Mouse (Mus musculus): ENCODE measurements around the gene Rapgef1. TPM values are rescaled to one million over a fixed set of nuclear protein-coding genes. Genes with fewer than 3 reads are reported as not detected.
A peak's percentile ranks its signal among the peaks of the same experiment; 100 is the strongest.

The Rapgef1 gene
- polyA plus RNA-seq, 2 experiments: 20.8 to 51.1 TPM

DNA sequence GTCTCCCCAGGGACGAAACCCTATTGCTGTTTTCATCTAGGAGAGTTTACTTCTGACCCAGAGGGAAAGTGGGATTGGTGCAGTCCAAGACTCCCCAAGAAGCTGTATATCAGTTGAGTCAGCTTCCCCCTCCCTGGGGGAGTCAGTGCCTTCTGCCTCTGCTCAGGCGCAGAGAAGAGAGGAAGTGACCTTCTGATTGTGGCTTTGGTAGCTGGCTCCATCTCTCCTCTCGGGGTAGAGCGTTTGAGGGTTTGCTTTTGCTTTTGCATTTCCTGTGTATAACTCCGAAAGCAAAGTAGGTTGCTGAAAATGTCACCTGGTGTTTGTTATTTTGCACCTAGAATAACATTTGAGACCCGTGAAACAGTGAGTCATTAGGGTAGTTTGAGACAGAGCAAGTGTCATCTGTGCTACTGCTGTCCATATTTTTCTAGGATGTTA lies 42.3 kb downstream of the Rapgef1 start:
- no peak overlapping the region for H3K4me3 ChIP-seq (replicated peaks; ENCODE audit: low read length)
- H3K4me2 ChIP-seq (replicated peaks; ENCODE audit: low read depth, low read length, severe bottlenecking): no peak overlapping the region
- no peak overlapping the region for H3K27ac ChIP-seq (replicated peaks; ENCODE audit: low read depth, low read length)
- no peak for TF ChIP-seq POLR2A (IDR thresholded peaks at IDR 0.05; ENCODE audit: borderline replicate concordance, extremely low read depth, insufficient read depth, insufficient read length)
- no peaks in the 10 kb centered on the region for H3K9me3 ChIP-seq (ENCODE audit: control insufficient read depth, low read length)
- ATAC-seq (ENCODE audit: low FRiP score, low read depth) (no peak), DNase-seq (ENCODE audit: low spot score) (no peak)
- H3K36me3 ChIP-seq (ENCODE audit: control insufficient read depth, insufficient read depth, low read length): no peaks in the 10 kb centered on the region
- H3K9ac ChIP-seq (ENCODE audit: low read depth, low read length, severe bottlenecking): no peak overlapping the region
- H3K4me1 ChIP-seq (ENCODE audit: control insufficient read depth, insufficient read depth, low read length): peaks cover 19% of the 10 kb centered on the region
- 57% methylated on average over 6 of the region's 6 CpGs for WGBS
- no peaks in the 10 kb centered on the region for H3K27me3 ChIP-seq (ENCODE audit: control insufficient read depth, insufficient read depth, low read length)

- no peak overlapping the region for H3K4me2 ChIP-seq (replicated peaks; ENCODE audit: low read depth, low read length, severe bottlenecking)
- H3K9me3 ChIP-seq (ENCODE audit: control insufficient read depth, low read length): no peaks in the 10 kb centered on the region
- DNase-seq (ENCODE audit: low spot score): no peak
- H3K27ac ChIP-seq (replicated peaks; ENCODE audit: low read depth, low read length): no peak overlapping the region
- no peaks in the 10 kb centered on the region for H3K36me3 ChIP-seq (ENCODE audit: control insufficient read depth, insufficient read depth, low read length)
- H3K4me3 ChIP-seq (replicated peaks; ENCODE audit: low read length): no peak overlapping the region
- 2% methylated on average over 4 of the region's 4 CpGs for WGBS
- no peak for TF ChIP-seq POLR2A (IDR thresholded peaks at IDR 0.05; ENCODE audit: borderline replicate concordance, extremely low read depth, insufficient read depth, insufficient read length)
- H3K4me1 ChIP-seq (ENCODE audit: control insufficient read depth, insufficient read depth, low read length): peaks cover 23% of the 10 kb centered on the region
- H3K27me3 ChIP-seq (ENCODE audit: control insufficient read depth, insufficient read depth, low read length): no peaks in the 10 kb centered on the region
- ATAC-seq (ENCODE audit: low FRiP score, low read depth): peak; percentile 41; the same call in 1 of the 2 replicates
- no peak overlapping the region; the same call in 1 of the 2 replicates for H3K9ac ChIP-seq (ENCODE audit: low read depth, low read length, severe bottlenecking)
These were observed 43.8 kb downstream of the Rapgef1 start for GRCm38 (mm10) chr2:29663260-29663877.

- no peak for DNase-seq (ENCODE audit: low spot score)
- Histone ChIP-seq H3K27ac (replicated peaks; ENCODE audit: low read depth, low read length) (no peak overlapping the region), H3K36me3 (ENCODE audit: control insufficient read depth, insufficient read depth, low read length) (no peaks in the 10 kb centered on the region), H3K9ac (ENCODE audit: low read depth, low read length, severe bottlenecking) (no peak overlapping the region), H3K4me3 (replicated peaks; ENCODE audit: low read length) (no peak overlapping the region), H3K4me2 (replicated peaks; ENCODE audit: low read depth, low read length, severe bottlenecking) (no peak overlapping the region), H3K4me1 (ENCODE audit: control insufficient read depth, insufficient read depth, low read length) (peaks cover 25% of the 10 kb centered on the region), H3K27me3 (ENCODE audit: control insufficient read depth, insufficient read depth, low read length) (no peaks in the 10 kb centered on the region), H3K9me3 (ENCODE audit: control insufficient read depth, low read length) (no peaks in the 10 kb centered on the region)
- no peak for TF ChIP-seq POLR2A (IDR thresholded peaks at IDR 0.05; ENCODE audit: borderline replicate concordance, extremely low read depth, insufficient read depth, insufficient read length)
- WGBS: 91% methylated on average over 5 of the region's 5 CpGs
- no peak for ATAC-seq (ENCODE audit: low FRiP score, low read depth)
These were observed 45.9 kb downstream of the Rapgef1 start for GRCm38 (mm10) chr2:29665421-29665820.

- Histone ChIP-seq H3K36me3 (ENCODE audit: control insufficient read depth, insufficient read depth, low read length) (no peaks in the 10 kb centered on the region), H3K4me2 (replicated peaks; ENCODE audit: low read depth, low read length, severe bottlenecking) (no peak overlapping the region), H3K4me1 (ENCODE audit: control insufficient read depth, insufficient read depth, low read length) (peaks cover 22% of the 10 kb centered on the region), H3K27ac (replicated peaks; ENCODE audit: low read depth, low read length) (no peak overlapping the region), H3K9ac (ENCODE audit: low read depth, low read length, severe bottlenecking) (no peak overlapping the region), H3K9me3 (ENCODE audit: control insufficient read depth, low read length) (no peaks in the 10 kb centered on the region), H3K4me3 (replicated peaks; ENCODE audit: low read length) (no peak overlapping the region), H3K27me3 (ENCODE audit: control insufficient read depth, insufficient read depth, low read length) (no peaks in the 10 kb centered on the region)
- TF ChIP-seq POLR2A (IDR thresholded peaks at IDR 0.05; ENCODE audit: borderline replicate concordance, extremely low read depth, insufficient read depth, insufficient read length): no peak
- ATAC-seq (ENCODE audit: low FRiP score, low read depth) (peak; percentile 54; the same call in 1 of the 2 replicates), DNase-seq (ENCODE audit: low spot score) (peak; percentile 41)
- 11% methylated on average over 7 of the region's 7 CpGs for WGBS
These were observed 47.1 kb downstream of the Rapgef1 start for GRCm38 (mm10) chr2:29666589-29666988.

- no peak overlapping the region for H3K4me2 ChIP-seq (replicated peaks; ENCODE audit: low read depth, low read length, severe bottlenecking)
- WGBS: 71% methylated on average over 4 of the region's 4 CpGs
- no peak for ATAC-seq (ENCODE audit: low FRiP score, low read depth)
- no peak overlapping the region for H3K4me3 ChIP-seq (replicated peaks; ENCODE audit: low read length)
- H3K27me3 ChIP-seq (ENCODE audit: control insufficient read depth, insufficient read depth, low read length): no peaks in the 10 kb centered on the region
- DNase-seq (ENCODE audit: low spot score): no peak
- H3K4me1 ChIP-seq (ENCODE audit: control insufficient read depth, insufficient read depth, low read length): peaks cover 22% of the 10 kb centered on the region
- H3K9ac ChIP-seq (ENCODE audit: low read depth, low read length, severe bottlenecking): no peak overlapping the region
- TF ChIP-seq POLR2A (IDR thresholded peaks at IDR 0.05; ENCODE audit: borderline replicate concordance, extremely low read depth, insufficient read depth, insufficient read length): no peak
- H3K27ac ChIP-seq (replicated peaks; ENCODE audit: low read depth, low read length): no peak overlapping the region
- H3K9me3 ChIP-seq (ENCODE audit: control insufficient read depth, low read length): no peaks in the 10 kb centered on the region
- no peaks in the 10 kb centered on the region for H3K36me3 ChIP-seq (ENCODE audit: control insufficient read depth, insufficient read depth, low read length)
These were observed 47.6 kb downstream of the Rapgef1 start for GRCm38 (mm10) chr2:29667109-29667508.
